Comparison of ENCODE assay signal across 18 mouse cellular contexts in genomic region chr3:31266941-31267340, GRCm38 (mm10). TPM values are rescaled to one million over a fixed set of nuclear protein-coding genes. Genes with fewer than 3 reads are reported as not detected.
"Had no signal": no experiment of that assay in that cellular context is flagged by ENCODE, and none has a peak within 500 bp of the region (broad histone marks: within the 10 kb centered on the region; RNA-seq: fewer than 3 reads in every experiment).

No protein-coding gene starts in this region.

- H3K27me3 ChIP-seq: lung, embryonic 15.5 days; megakaryocyte, embryonic 14.5 days; midbrain, embryonic 13.5 days; midbrain, embryonic 15.5 days; neural tube, embryonic 12.5 days; stomach, embryonic 15.5 days had no signal

- H3K9ac ChIP-seq: liver, postnatal 0 days; lung, embryonic 15.5 days; midbrain, embryonic 13.5 days; midbrain, embryonic 15.5 days; neural tube, embryonic 12.5 days; stomach, embryonic 15.5 days had no signal

- H3K27ac ChIP-seq: lung, embryonic 15.5 days; macrophage; midbrain, embryonic 13.5 days; midbrain, embryonic 15.5 days; neural tube, embryonic 12.5 days; stomach, embryonic 15.5 days; stomach, postnatal 0 days had no signal

- ATAC-seq: liver, postnatal 0 days; lung, postnatal 0 days; midbrain, embryonic 13.5 days; midbrain, embryonic 15.5 days had no signal

- DNase-seq: liver, postnatal 0 days; lung, adult 2 months; lung, postnatal 14 days; lung, postnatal 36 days; right cerebral cortex, postnatal 14 days; thymus, adult 2 months; thymus, postnatal 25 days; thymus, postnatal 4 days had no signal

- H3K4me2 ChIP-seq: lung, embryonic 15.5 days; midbrain, embryonic 13.5 days; midbrain, embryonic 15.5 days; neural tube, embryonic 12.5 days; stomach, embryonic 15.5 days had no signal

- H3K36me3 ChIP-seq: lung, embryonic 15.5 days; midbrain, embryonic 13.5 days; midbrain, embryonic 15.5 days; neural tube, embryonic 12.5 days; stomach, embryonic 15.5 days had no signal

- H3K9me3 ChIP-seq: lung, embryonic 15.5 days; megakaryocyte, embryonic 14.5 days; midbrain, embryonic 13.5 days; midbrain, embryonic 15.5 days; neural tube, embryonic 12.5 days; stomach, embryonic 15.5 days had no signal

- H3K4me1 ChIP-seq: megakaryocyte, embryonic 14.5 days; neural tube, embryonic 12.5 days; stomach, embryonic 15.5 days had no signal

- H3K4me3 ChIP-seq: lung, embryonic 15.5 days; megakaryocyte, embryonic 14.5 days; midbrain, embryonic 13.5 days; midbrain, embryonic 15.5 days; neural tube, embryonic 12.5 days; stomach, embryonic 15.5 days had no signal

RNA-seq across cellular contexts. Expression of gene Slc7a14, which starts 43.2 kb away (rescaled TPM):
- polyA plus RNA-seq: macrophage; spleen, adult 2 months had no signal
